Mouse (Mus musculus): ENCODE data around the gene Spdef. TPM values are rescaled to one million over a fixed set of nuclear protein-coding genes. Genes with fewer than 3 reads are reported as not detected.

Gene Spdef
- polyA plus RNA-seq, 1 experiment from 2014 or later, result 1.8 TPM

DNA sequence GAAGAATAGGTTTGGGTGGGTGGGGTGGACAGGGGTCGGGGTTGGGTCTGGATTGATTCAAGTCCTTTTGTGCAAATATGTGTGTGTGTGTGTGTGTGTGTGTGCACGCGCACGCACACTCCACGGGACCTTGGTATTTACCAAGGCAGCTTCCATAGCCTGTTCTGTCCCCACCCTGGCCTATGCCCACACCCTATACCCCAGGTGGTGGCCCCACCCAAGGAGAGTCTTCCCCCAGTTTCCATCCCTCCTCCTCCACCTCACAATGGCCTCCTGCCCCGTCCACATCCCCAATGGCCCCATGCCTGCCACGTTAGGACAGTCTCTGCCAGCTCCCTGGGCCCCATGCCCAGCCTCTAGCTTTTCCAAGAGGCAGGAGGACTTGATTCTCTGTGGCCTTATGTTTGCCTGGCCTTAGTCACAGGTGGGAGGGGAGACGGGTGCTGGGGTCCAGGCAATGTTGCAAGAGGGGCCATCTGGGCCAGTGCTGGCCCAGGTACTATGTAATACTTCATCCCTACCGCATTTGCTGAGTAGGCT lies 7.6 kb downstream of the Spdef start:
- H3K9ac ChIP-seq, result no peak overlapping the region
- H3K4me2 ChIP-seq, result no peak overlapping the region
- peaks cover 21% of the 10 kb centered on the region for H3K4me1 ChIP-seq
- no peaks in the 10 kb centered on the region for H3K27me3 ChIP-seq (replicated peaks)
- H3K36me3 ChIP-seq (replicated peaks), result no peaks in the 10 kb centered on the region
- WGBS, result 72% methylated on average over 9 of the region's 9 CpGs
- H3K27ac ChIP-seq, result no peak overlapping the region
- ATAC-seq (replicated peaks), result no peak
- no peaks in the 10 kb centered on the region for H3K9me3 ChIP-seq
- no peak overlapping the region for H3K4me3 ChIP-seq

DNA sequence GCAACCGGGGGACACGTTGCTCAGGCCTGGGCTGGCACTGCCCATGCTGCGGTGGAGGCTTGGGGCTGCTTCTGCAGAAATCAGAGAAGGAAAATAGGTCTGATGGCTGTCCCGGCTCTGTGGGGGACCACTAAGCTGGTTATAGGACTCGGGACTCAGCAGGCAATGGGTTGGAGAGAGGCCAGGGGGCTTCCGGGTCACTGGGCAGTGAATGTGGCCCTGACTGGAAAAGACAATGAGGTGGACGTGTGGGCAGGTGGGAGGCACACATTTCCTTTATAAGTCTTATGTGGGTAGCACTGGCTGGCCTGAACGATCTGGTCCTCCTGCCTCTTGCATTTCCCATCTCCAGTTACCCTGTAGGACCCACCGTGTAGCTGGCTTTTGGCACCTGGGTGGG lies 8.4 kb downstream of the Spdef start:
- H3K9ac ChIP-seq, result no peak overlapping the region
- H3K27me3 ChIP-seq (replicated peaks), result no peaks in the 10 kb centered on the region
- H3K9me3 ChIP-seq, result no peaks in the 10 kb centered on the region
- no peak overlapping the region for H3K4me2 ChIP-seq
- H3K27ac ChIP-seq, result no peak overlapping the region
- H3K4me1 ChIP-seq, result peaks cover 16% of the 10 kb centered on the region
- no peaks in the 10 kb centered on the region for H3K36me3 ChIP-seq (replicated peaks)
- H3K4me3 ChIP-seq, result no peak overlapping the region
- 41% methylated on average over 9 of the region's 9 CpGs for WGBS
- ATAC-seq (replicated peaks), result no peak

GRCm38 (mm10) chr17:27719663-27720062 lies 9.1 kb downstream of the Spdef start:
- H3K9me3 ChIP-seq, result no peaks in the 10 kb centered on the region
- no peaks in the 10 kb centered on the region for H3K27me3 ChIP-seq (replicated peaks)
- H3K4me3 ChIP-seq, result no peak overlapping the region
- H3K4me2 ChIP-seq, result no peak overlapping the region
- H3K27ac ChIP-seq, result no peak overlapping the region
- ATAC-seq (replicated peaks), result no peak
- H3K4me1 ChIP-seq, result peaks cover 13% of the 10 kb centered on the region
- WGBS, result 70% methylated on average over 14 of the region's 14 CpGs
- no peaks in the 10 kb centered on the region for H3K36me3 ChIP-seq (replicated peaks)
- no peak overlapping the region for H3K9ac ChIP-seq

GRCm38 (mm10) chr17:27718250-27718649 lies 10.5 kb downstream of the Spdef start:
- Histone ChIP-seq H3K36me3 (replicated peaks) (no peaks in the 10 kb centered on the region), H3K4me1 (peaks cover 13% of the 10 kb centered on the region), H3K27ac (no peak overlapping the region), H3K4me3 (no peak overlapping the region), H3K9ac (no peak overlapping the region), H3K27me3 (replicated peaks) (no peaks in the 10 kb centered on the region), H3K4me2 (no peak overlapping the region), H3K9me3 (no peaks in the 10 kb centered on the region)
- ATAC-seq (replicated peaks), result 0 out of 2 replicates have a peak, but pooled peaks have one; percentile 5
- WGBS, result 53% methylated on average over 5 of the region's 5 CpGs

GRCm38 (mm10) chr17:27716804-27717203 lies 12.0 kb downstream of the Spdef start:
- ATAC-seq (replicated peaks), result peak; percentile 58; the same call in 1 of the 2 replicates
- H3K9ac ChIP-seq, result 0 out of 2 replicates have a peak overlapping the region, but pooled peaks have one; percentile 1
- no peaks in the 10 kb centered on the region for H3K27me3 ChIP-seq (replicated peaks)
- no peaks in the 10 kb centered on the region for H3K36me3 ChIP-seq (replicated peaks)
- no peaks in the 10 kb centered on the region for H3K9me3 ChIP-seq
- peak overlapping the region; percentile 45 for H3K4me2 ChIP-seq
- no peak overlapping the region for H3K27ac ChIP-seq
- H3K4me3 ChIP-seq, result peak overlapping the region; percentile 23
- WGBS, result 4% methylated on average over 16 of the region's 16 CpGs
- peaks cover 13% of the 10 kb centered on the region for H3K4me1 ChIP-seq

- ATAC-seq (replicated peaks), result no peak
- WGBS, result 52% methylated on average over 1 of the region's 1 CpGs
These were observed 15.9 kb downstream of the Spdef start for GRCm38 (mm10) chr17:27712832-27713231.

DNA sequence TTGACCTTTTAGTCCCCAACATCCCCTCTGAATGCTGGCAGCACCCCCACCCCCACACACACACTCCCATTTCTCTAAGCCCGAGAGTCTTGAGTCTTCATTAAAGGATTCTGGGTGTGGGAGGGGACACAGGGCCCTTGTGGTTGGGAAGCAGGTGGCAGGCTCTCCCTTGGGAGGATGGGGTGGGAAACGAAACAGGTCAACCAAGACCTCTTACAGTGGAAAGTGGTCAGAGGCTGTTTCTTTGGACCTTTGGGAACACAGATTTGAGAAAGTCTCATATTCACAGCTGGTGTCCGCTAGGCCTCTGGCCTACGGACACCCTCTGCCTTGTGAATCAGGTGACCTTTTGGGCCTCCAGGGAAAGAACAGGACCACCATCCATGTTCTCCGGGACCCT lies 19.1 kb downstream of the Spdef start:
- H3K9ac ChIP-seq, result no peak overlapping the region
- peaks cover 10% of the 10 kb centered on the region for H3K27me3 ChIP-seq (replicated peaks)
- H3K4me3 ChIP-seq, result no peak overlapping the region
- H3K9me3 ChIP-seq, result no peaks in the 10 kb centered on the region
- H3K4me2 ChIP-seq, result no peak overlapping the region
- 77% methylated on average over 5 of the region's 5 CpGs for WGBS
- no peak for ATAC-seq (replicated peaks)
- peaks cover 4% of the 10 kb centered on the region; the same call in 1 of the 2 replicates for H3K4me1 ChIP-seq
- no peak overlapping the region for H3K27ac ChIP-seq
- no peaks in the 10 kb centered on the region; the same call in 1 of the 2 replicates for H3K36me3 ChIP-seq (replicated peaks)

More at GRCm38 (mm10) chr17:27712832-27713231, 15.9 kb downstream of the Spdef start:
- Histone ChIP-seq H3K27me3 (replicated peaks) (no peaks in the 10 kb centered on the region), H3K9ac (no peak overlapping the region), H3K4me1 (peaks cover 11% of the 10 kb centered on the region), H3K27ac (no peak overlapping the region), H3K36me3 (replicated peaks) (no peaks in the 10 kb centered on the region), H3K4me2 (no peak overlapping the region), H3K4me3 (no peak overlapping the region), H3K9me3 (no peaks in the 10 kb centered on the region)

DNA sequence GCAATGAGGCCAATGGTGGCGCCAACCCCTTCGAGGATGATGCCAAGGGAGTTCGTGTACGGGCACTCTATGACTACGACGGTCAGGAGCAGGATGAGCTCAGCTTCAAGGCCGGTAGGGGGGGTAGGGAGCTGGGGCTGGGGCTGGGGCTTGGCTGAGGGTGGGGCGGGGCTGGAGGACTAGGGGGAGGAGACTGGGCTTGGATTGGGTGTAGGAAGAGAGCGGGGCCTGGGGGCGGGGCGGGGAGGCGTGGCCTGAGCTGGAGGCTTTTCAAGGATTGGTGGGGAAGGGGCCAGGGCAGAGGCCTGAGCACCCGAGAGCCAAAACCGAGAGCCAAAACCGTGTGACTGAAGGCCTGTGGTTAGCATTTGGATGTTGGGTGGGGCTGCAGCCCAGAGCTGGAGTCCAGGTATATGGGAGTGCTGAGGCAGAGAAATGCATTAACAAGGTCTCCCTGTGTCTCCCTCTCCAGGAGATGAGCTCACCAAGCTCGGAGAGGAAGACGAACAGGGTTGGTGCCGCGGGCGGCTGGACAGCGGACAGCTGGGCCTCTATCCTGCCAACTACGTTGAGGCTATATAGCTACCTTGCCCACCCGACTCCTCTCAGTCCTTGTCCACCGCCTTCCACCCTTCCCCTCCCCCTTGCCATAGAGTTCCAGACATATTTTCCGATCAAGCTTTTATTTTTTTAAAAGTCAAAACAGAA lies 20.6 kb downstream of the Spdef start:
- WGBS, result 6% methylated on average over 25 of the region's 25 CpGs
- peak overlapping the region; percentile 46 for H3K4me2 ChIP-seq
- H3K36me3 ChIP-seq (replicated peaks), result no peaks in the 10 kb centered on the region; the same call in 1 of the 2 replicates
- peaks cover 11% of the 10 kb centered on the region for H3K27me3 ChIP-seq (replicated peaks)
- peak overlapping the region; percentile 15; the same call in 1 of the 2 replicates for H3K4me3 ChIP-seq
- peaks cover 4% of the 10 kb centered on the region; the same call in 1 of the 2 replicates for H3K4me1 ChIP-seq
- no peak overlapping the region for H3K27ac ChIP-seq
- peak; percentile 76 for ATAC-seq (replicated peaks)
- H3K9me3 ChIP-seq, result no peaks in the 10 kb centered on the region
- no peak overlapping the region for H3K9ac ChIP-seq

- Histone ChIP-seq H3K9me3 (no peaks in the 10 kb centered on the region), H3K4me3 (no peak overlapping the region), H3K27me3 (replicated peaks) (peaks cover 11% of the 10 kb centered on the region), H3K9ac (no peak overlapping the region), H3K4me2 (no peak overlapping the region), H3K4me1 (peaks cover 22% of the 10 kb centered on the region), H3K36me3 (replicated peaks) (no peaks in the 10 kb centered on the region; the same call in 1 of the 2 replicates), H3K27ac (no peak overlapping the region)
- ATAC-seq (replicated peaks), result no peak
- WGBS, result 45% methylated on average over 10 of the region's 10 CpGs
These were observed 23.1 kb downstream of the Spdef start for GRCm38 (mm10) chr17:27705661-27706060.

DNA sequence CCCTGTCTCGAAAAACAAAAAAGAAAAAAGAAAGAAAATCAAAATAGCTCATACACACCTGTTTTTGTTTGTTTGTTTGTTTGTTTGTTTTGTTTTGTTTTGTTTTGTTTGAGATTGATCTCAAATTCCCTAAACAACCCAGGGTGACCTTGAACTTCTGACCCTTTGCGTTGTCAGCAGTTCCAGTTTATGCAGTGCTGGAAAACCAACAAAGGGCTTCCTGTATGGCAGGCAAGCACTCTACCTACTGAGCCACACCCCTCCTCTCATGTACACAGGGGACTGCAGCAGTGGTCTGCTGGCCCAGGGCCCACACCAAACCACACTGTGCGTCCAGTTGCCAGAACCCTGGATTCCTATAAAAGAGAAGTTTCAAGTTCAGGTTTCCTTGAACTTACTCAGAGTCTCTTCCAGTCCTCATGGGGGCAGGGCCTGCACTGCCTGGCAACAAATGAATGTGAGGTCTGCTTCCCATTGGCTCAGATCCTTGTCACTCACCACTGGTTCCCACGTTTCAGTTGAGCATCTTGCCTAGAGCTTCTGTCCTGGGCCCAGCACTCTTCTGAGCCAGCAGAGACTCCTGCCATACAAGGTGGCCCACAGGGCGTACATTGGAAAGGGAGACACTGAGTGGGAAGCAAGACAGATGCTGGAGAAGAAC lies 24.7 kb downstream of the Spdef start:
- Histone ChIP-seq H3K4me2 (no peak overlapping the region), H3K36me3 (replicated peaks) (no peaks in the 10 kb centered on the region; the same call in 1 of the 2 replicates), H3K4me3 (no peak overlapping the region), H3K27me3 (replicated peaks) (peaks cover 11% of the 10 kb centered on the region), H3K9me3 (no peaks in the 10 kb centered on the region), H3K27ac (no peak overlapping the region), H3K9ac (no peak overlapping the region), H3K4me1 (peaks cover 22% of the 10 kb centered on the region)
- 65% methylated on average over 5 of the region's 5 CpGs for WGBS
- ATAC-seq (replicated peaks), result no peak

GRCm38 (mm10) chr17:27702518-27702917 lies 26.2 kb downstream of the Spdef start:
- H3K4me3 ChIP-seq, result 0 out of 2 replicates have a peak overlapping the region, but pooled peaks have one; percentile 15

GRCm38 (mm10) chr17:27701856-27702255 lies 26.9 kb downstream of the Spdef start:
- Histone ChIP-seq H3K36me3 (replicated peaks) (no peaks in the 10 kb centered on the region; the same call in 1 of the 2 replicates), H3K4me1 (peaks cover 18% of the 10 kb centered on the region), H3K4me3 (no peak overlapping the region), H3K27ac (peak overlapping the region; percentile 50; the same call in 1 of the 2 replicates), H3K27me3 (replicated peaks) (peaks cover 7% of the 10 kb centered on the region), H3K9me3 (no peaks in the 10 kb centered on the region), H3K9ac (no peak overlapping the region), H3K4me2 (no peak overlapping the region)
- 0 out of 2 replicates have a peak, but pooled peaks have one; percentile 13 for ATAC-seq (replicated peaks)
- WGBS, result 70% methylated on average over 6 of the region's 6 CpGs

More at GRCm38 (mm10) chr17:27702518-27702917, 26.2 kb downstream of the Spdef start:
- H3K36me3 ChIP-seq (replicated peaks), result no peaks in the 10 kb centered on the region; the same call in 1 of the 2 replicates
- H3K27me3 ChIP-seq (replicated peaks), result peaks cover 11% of the 10 kb centered on the region
- 1% methylated on average over 34 of the region's 34 CpGs for WGBS
- ATAC-seq (replicated peaks), result no peak
- no peak overlapping the region for H3K27ac ChIP-seq
- H3K4me1 ChIP-seq, result peaks cover 18% of the 10 kb centered on the region
- peak overlapping the region; percentile 43 for H3K4me2 ChIP-seq
- no peaks in the 10 kb centered on the region for H3K9me3 ChIP-seq
- H3K9ac ChIP-seq, result no peak overlapping the region

Data from midbrain, embryonic 15.5 days (tissue).